Mouse (Mus musculus): ENCODE measurements around the gene Gm10320. TPM values are rescaled to one million over a fixed set of nuclear protein-coding genes. Genes with fewer than 3 reads are reported as not detected.

Gene Gm10320
- 2.6 and 2.7 TPM in 2 replicates for polyA plus RNA-seq (2012; rRNA removed)

DNA sequence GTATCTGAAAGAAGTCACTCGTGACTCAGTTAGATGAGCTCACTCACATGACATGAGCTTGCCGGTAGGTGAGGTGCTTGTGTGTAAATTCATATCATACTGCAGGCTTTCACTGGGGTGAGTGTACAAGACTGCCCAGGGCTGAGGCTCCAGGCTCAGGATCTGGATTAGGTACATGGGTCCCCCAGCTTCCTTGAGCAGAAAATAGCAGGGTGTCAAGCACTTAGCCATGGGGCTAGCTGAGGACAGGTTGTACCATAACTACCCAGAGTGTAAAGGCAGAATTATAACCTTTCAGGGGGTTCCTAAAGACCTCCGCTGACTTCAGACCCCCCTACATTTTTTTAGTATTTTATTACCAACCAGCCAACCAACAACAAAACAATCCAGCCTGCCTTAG is at the start of gene Gm10320:
TSS of gene Gm10320 (minus strand) at position 93 of the 400 bp plus-strand sequence.
- DNase-seq (ENCODE audit: low read depth) = no peak

DNA sequence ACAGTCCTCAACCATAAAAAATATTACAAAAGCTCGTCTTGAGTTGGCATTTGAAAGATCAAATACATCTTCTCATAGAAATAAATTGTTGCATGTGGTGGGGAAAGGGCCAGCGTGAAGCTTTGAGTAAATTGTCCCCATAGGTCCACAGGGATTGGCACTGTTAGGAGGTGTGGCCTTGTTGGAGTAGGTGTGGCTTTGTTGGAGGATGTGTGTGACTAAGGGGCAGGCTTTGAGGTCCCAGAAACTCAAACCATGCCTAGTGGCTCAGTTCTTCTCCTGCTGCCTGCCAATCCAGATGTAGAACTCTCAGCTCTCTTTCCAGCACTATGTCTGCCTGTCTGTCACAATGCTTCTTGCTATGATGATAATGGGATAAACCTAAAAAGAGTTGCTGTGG is 49.8 kb upstream of the Gm10320 start:
- no peak for DNase-seq (ENCODE audit: low read depth)

DNA sequence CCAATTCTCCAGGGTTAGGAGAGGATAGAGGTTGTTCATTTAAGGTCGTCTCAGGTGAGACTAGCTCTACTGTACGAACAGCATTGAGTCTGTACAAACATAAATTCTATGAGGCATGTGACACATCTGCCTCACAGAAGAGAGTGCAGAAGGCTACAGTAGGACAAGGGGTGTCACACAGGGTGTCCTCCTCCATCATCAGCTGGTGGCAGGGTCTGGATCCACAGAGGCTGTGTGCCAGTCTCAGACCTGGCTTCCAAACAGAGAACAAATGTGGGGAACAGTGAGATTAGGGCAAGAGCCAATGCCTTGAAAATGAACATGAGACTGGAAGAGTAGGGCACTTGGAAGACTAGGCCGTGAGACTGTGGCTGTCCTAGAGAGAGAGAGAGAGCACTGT is 48.4 kb upstream of the Gm10320 start:
- DNase-seq (ENCODE audit: low read depth) = no peak

DNA sequence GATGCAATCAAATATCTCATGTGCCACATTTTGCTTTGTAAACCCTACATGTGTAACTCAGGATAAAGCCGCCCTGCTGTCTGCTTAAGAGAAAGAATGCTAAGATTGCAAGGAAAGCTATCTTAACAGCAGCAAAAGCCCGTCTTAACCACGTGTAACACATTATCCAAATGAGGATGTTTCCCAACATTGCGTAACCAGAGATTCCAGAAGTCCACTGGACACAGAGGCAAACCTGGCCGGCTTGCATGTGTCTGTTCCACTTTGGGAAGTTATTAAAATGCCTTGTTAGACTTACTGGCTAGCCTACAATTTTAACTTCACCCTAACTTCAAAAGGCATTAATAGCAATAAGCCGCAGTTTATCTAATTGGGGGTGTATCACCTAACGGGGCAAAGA is 47.5 kb upstream of the Gm10320 start:
- DNase-seq (ENCODE audit: low read depth) = no peak

DNA sequence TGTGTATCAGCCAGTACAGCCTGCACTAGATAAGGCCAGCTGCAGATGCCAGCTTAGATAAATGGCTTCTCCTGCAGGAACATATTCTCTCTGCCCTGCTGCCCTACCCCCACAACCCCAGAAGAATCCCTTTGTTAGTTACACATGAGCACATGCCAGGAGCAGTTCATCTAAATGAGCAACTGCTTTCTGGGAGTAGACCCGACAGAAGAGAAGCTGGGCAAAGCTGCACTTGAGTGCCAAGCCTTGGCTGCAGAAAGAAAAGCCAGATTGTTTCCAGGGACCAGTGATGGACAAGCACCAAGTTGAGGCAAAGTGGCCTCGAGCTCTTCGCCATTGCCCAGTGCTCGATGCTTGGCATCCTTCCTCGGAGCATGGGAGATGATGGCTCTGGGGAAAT is 46.8 kb upstream of the Gm10320 start:
- no peak for DNase-seq (ENCODE audit: low read depth)

DNA sequence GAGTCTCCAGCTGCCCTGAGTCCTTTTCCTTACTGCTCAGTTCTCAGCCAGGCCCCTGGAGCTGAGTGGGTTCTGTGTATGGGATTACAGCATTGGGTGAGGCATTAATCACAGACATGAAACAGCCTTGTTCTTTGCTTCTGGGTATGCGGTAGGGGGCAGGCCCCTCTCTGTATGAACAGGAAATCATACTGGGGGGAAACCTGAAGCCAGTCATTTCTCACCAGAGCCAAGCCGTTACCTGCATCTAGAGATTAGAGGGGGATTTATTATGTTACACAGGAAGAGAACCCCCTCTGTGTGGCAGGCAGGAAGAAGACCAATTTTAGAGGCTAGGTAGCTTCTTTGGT is 43.1 kb upstream of the Gm10320 start:
- DNase-seq (ENCODE audit: low read depth) = no peak

DNA sequence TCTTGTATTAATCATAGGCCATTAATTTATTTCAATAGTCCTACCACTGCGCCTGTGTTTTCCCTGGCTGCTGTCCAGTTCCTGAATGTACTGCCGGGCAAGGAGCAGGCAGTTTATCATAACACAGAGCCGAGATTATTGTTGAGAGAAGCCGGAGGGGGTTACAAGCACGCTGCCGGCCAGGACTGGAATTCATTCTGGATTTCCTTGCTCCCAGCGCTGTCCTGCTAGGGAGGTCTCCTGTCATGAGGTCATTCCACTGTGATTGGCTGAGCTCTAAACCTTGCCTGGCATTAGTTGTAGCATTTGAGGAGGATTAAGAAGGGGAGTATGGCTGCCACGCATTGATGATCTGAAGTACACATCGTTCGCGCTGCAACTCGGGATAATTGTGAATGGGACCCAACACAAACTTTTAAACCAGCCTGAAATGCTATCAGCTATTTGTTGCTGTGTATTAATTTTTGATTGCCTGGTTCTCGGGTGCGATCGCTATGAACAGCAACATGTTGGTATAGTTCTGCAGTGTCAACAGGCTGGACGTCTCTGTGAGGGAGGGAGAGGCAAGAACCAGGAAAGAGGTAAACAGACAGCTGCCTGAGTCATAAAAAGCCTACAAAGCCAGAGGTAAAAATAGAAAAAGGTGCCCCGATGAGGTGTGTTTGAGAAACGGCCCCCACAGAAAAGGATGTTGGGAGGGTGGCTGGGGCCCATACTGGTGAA is 42.5 kb upstream of the Gm10320 start:
- DNase-seq (ENCODE audit: low read depth) = peak; percentile 12

DNA sequence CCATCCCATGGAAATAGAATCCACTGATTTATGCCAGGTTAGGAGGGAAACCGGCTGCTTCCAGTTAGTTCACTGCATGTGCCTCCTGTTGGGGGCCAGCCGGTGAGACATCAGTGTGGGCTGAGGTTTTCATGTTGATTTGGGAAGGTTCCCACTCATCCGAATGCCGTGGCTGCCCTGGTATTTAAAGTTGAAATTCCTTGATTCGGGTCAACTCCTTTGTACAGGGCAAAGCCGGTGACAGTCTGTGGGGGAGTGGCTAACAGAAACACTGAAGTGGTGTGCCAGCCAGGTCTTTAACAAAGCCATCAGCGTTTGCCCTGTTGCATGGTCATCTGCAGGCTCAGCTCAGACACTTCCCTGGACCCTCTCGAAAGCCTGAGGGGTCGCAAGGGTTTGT is 41.6 kb upstream of the Gm10320 start:
- no peak for DNase-seq (ENCODE audit: low read depth)

DNA sequence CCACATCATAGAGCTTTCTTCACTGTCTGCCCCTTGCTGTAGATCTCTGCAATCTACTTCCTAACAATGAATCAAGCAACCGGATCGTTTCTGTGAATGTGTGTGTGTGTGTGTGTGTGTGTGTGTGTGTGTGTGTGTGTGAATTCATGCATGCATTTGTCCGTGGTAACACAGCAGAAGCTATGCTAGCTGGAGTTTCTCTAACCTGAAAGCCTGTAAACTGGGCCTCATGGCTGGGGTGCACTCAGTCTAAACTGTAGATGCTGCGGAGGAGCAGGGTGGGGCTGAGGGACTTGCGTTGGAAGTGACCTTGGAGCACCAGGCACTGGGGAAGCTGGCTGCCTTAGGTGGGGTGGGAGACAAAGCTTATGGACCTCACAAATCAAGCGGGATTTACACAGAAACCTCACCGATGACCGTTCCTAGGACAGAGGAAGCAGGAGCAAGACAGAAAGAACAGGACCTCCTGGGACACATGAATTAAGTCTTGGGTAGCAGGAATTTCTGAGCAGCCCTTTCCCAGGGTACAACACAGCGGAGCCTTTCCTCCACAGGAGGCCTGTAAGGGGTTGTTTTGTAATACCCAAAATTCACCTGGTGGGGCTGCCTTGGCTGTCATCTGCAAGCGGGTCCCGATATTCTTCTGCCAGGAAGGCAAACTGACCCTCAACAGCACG is 41.0 kb upstream of the Gm10320 start:
- DNase-seq (ENCODE audit: low read depth) = no peak

DNA sequence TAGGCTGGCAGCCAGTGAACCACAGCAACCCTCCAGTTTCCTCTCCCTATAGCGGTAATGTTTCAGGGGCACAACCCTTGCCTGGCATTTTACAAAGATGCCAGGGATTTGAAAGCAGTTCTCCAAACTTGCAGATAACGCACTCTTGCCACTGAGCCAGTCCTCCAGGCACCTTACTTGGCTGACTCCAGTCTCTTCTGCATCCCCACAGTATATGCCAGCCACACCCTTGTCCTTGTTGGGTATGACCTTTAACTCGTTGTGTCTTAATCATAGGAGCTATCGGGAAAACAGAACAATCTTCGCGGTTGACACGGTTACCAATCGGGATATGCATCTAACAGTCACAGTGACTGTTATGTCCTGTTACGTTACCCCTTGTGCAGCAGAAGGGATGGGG is 40.2 kb upstream of the Gm10320 start:
- no peak for DNase-seq (ENCODE audit: low read depth)

DNA sequence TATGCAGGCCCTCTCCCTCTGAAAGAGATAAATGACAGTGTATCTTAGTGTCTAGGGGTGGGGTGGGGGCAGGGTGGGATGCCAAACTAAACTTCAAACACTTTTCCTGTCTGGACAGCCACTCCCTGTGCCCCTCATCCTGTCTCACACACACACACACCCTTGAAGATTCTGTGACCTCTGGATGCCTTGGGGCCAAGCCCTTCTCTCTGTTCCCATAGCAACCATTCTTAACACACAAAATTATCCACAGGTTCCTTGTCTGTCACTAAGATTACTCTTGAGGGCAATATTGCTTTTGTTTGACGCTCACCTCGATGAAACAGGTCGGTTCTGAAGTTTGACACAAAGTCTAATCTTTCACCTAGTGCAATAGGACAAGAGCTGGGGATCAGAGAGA is 39.5 kb upstream of the Gm10320 start:
- DNase-seq (ENCODE audit: low read depth) = no peak

DNA sequence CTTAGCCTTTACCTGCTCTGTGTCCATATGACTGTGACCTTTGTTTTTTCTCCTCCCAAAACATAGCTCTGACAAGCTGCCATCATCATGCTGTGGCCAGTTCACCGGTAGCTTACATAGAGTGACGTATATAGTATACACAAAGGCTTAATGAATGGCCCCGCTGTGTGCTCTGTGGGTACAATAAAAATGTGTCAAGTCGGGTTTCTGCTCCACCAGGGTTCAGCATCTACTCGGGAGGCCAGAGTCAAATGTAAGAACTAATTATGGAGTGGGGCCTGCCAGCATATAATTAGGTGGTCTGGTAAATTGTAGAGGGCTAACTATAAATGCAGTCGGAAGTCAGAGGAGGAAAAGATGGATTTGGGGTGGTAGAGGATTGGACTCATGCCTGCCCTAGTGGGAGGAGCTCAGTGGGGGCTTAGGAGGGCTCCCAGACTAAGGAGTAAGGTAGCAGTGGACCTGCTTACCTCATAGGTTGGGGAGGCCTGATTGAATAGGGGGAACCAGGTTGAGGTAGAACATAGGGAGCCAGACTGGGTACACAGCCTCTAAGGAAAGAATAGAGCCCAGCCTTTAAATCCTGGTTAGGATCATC is 32.0 kb upstream of the Gm10320 start:
- no peak for DNase-seq (ENCODE audit: low read depth)

DNA sequence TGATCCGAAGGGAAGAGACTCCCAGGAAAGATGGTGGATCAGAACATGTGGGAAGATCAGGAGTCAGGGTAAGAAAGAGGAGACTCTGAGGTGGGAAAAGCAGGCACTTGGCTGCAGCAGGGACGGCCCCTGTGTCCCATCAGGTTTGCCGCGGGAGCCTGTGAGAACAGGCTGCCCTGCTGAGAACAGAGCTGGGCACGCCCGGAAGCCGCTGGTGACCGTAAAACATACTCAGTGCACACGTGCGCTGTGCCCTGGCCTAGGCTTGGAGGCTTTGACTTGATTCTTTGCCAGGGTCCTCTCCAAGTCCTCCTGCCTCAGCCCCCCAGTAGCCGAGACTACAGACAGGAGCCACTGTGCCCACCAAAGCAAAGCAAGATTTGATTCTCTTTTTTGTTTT is 26.5 kb upstream of the Gm10320 start:
- DNase-seq (ENCODE audit: low read depth) = no peak

DNA sequence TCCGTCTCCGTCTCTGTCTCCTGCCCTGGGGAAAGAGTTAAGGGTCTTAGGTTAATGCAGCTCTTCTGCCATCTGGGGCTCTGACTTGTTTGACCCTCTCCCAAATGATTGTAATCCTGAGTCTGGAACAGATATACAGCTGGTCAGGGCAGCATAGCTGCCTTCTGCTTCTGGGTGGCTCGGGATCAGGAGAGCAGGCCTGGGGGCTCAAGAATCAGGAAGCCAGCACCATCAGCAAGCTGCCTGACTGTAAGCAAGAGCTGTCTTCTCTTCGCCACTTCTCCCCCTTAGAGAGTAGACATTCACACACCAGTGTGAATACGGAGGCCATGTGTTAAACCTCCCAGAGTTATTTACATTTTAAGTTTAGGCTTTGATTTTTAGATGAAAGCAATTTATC is 25.9 kb upstream of the Gm10320 start:
- DNase-seq (ENCODE audit: low read depth) = no peak

DNA sequence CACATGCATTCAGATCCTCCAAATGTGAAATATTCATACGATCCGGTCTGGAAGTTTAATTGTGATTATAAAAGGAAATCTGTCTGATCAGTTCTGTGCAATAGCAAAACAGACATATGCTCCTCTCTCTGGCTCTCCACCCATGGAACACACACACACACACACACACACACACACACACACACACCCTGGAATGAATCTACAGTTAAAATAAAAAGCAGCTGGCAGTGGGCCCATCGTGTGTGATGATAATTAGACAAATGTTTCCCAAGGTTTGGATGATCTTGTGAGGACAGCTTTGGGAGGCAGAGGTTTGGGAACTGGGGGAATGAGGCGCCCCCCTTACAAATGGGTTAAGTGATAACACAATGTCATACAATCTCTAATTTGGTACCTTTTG is 25.2 kb upstream of the Gm10320 start:
- no peak for DNase-seq (ENCODE audit: low read depth)

DNA sequence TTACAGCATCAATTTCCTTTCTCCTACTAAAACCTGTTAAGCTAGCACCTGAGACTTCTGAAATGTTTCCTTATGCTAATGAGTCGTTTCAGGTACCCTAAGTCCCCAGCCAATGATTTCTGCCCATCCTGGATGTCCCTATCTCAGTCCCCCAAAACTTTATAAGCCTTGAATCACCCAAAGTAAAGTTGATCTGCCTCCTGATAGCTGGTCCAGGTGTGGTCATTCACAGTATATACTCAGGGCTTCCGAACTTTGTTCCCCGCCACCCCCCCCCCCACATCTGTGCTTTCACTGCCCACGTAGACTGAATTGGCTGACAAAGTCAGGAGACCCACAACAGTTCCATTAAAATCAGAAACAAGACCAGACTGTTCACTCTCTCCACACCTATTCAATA is 20.3 kb upstream of the Gm10320 start:
- DNase-seq (ENCODE audit: low read depth) = no peak

DNA sequence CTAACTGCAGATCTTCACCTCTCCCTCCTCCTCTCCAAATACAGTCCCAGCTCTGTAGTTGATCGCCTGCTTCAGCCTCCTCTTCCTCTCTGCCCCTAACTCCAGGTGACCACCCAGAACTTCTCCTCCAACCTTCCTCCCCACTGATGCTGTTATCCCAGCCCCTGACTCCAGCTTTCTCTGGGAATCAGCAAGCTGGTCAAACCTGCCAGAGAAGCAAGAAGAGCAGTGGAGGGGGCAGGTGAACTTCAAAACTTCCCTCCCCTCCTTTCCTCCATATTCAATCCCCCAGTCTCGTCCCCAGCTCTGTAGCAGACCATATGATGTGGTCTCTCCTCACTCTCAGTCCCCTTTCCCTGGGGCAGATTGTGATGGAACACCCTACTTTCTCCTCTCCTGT is 15.9 kb upstream of the Gm10320 start:
- DNase-seq (ENCODE audit: low read depth) = no peak

DNA sequence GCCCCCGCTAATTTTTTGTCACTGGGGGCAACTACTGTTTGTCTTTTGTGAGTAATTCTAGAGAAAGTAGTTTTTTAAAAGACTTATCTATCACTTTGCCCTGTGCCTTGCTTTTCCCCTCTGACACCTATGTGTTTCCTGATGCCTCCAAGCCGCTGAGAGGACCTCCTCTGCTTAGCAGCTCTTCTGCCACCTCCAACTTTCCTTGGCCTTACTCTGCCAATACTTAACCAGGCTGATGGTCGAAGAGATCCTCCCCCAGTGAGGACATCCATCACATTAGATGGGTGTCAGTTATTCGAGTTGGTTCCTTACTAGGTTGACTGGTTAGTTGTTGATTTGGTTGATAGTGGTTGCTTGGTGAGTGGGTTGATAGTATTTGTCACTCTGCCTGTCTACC is 14.7 kb upstream of the Gm10320 start:
- DNase-seq (ENCODE audit: low read depth) = no peak

DNA sequence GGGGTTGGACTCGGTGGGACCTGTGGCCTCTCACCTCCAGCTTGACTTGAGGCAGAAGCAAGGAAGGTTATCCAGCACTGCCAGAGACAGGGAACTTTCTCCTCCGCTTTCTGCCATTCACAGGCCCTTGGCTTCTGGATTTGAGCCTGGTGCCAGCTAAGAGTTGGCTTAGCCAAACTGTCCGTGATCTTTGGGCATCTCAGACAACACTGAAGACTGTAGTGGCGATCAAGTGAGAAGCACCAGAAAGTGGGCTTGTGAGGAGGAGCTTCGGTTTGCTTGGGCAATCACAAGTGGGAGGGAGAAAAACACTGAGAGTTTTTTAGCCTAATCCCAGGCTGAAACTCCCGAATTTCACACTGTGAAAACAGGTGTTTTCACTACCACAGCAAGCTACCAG is 14.2 kb upstream of the Gm10320 start:
- no peak for DNase-seq (ENCODE audit: low read depth)

DNA sequence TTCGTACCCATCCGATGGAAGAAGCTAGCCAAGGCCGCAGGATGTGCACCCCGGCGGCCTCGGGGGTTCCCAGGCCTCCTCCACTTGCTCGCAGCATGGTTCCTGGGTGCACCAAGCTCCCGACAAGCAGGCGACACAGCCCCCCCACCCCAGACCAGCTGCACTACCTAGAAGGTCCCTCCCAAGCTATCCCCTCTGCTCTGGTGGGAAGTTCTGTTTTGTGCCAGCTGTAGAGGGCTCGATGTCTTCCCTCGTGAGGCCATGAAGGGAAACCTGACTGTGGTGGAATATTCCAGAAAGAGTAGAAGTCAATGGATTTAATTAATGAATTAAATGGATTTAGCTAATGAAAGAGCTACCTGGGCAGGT is 13.7 kb upstream of the Gm10320 start:
- DNase-seq (ENCODE audit: low read depth) = no peak

DNA sequence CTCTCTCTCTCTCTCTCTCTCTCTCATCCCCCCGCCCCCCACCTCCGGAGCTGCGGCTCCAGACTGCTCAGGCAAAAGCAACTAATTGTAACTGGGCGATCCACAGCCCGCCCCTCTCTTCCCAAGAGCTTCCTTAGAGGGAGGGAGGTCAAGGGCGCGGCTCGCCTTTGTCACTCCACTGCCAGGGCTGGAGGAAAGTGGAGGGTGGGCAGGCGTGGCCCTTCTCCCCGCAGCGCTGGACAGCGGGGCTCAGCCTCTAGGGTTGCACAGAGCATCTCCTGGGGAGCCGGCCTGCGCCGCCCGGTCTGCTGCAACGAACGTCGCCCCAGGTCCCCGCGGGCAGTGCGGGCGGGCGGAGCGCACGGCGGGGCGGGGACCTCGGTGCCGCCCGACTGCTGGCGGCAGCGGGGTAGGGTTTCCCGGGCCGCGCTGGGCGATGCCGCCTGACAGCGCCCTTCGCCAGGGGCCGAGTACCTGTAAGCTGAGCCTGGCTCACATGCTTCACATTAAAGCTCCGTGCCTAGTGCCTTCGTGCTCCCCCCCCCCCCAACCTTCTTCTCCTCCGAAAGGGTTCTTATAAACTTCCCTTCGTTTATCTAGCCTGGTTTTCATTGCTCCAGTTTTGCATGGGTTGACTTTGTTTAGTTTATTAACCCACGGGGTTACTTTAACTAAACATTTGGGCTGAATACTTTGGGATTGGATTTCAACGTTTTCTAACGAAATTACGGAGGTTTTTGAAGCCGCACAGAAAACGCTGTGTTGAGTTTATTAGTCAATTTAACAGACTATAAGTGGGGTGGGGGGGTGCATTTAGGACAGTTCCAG is 13.1 kb upstream of the Gm10320 start:
- DNase-seq (ENCODE audit: low read depth) = no peak

DNA sequence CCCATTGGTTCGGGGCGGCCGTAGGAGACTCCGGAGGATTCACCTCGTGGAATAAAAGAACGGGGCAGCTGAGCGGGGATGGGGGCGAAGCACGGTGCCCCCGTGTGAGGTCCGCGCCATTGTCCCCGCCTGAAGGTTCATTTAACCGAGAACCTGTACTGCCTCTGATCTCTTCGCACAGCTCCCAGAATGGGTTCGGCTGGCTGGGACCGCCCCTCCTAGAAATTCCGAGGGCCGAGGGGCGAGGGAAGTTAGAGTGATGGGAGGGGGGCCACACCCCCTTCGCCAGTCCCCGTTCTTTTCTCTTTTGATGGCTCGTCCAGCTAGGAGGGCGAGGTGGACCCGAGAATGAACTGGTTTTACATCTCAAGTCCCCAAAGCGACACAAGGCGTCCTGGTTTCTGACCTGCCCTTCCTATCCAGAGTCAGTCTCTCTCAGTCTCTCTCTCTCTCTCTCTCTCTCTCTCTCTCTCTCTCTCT is 12.4 kb upstream of the Gm10320 start:
- DNase-seq (ENCODE audit: low read depth) = no peak

DNA sequence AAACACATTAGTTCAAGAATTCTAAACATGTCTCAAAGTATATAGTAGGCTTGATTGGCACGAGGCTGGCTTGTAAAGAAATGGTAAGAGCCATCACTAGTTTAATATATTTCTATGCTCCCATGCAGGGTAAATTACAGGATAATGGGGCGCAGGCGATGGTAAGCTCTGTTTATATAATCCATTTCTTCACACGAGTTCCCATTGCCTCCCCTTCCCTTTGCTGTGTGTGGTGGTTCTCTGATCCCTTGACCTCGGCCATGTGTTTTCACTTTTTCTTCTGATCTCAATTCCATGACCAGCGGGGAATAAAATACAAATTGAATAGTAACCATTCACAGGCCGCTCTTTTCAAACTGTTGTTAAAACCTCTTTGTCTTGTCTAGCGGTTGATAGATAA is 11.8 kb upstream of the Gm10320 start:
- no peak for DNase-seq (ENCODE audit: low read depth)

All from gonadal fat pad, adult 2 months (tissue).